Mouse (Mus musculus): ENCODE measurements at regions not wholly inside any gene's neighbourhood (a gene's known extent, or its start where the extent isn't known, plus 50 kb on each side); places are given as distances from the start of the nearest gene placed in this dataset.

GRCm38 (mm10) chr9:115430271-115430670 lies 120.0 kb upstream of the Stt3b start:
- TF ChIP-seq CTCF (conservative IDR thresholded peaks at IDR 0.05; ENCODE audit: low read length): no peak
- no peak for TF ChIP-seq POU5F1 (IDR thresholded peaks at IDR 0.05; ENCODE audit: borderline replicate concordance, low read length)
